Comparison of ENCODE assay signal across 17 mouse cellular contexts in the genomic region with DNA sequence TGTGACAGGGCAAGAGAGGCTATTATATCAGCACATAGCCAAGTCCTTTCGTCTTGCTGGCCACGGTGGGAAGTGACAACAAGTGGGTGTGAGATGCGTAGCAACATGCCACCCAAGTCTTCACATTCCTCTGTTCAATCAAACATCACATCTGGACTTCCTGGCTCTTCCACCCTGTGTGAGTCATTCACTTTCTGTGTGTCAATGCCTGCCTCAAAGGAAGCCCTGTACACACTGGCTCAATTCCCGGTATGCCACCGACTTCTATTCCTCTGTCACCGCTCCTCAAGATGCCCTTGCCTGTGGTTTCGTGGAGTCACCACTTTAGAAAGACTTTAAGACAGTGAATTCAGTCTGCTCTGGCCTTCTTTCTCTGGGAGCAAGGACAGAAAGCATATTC.
DNase-seq lines count a peak whose midpoint lies in the region; ATAC-seq lines count a peak whose summit lies in the region.
"Had no signal": no experiment of that assay in that cellular context is flagged by ENCODE, and none has a peak within 500 bp of the region (broad histone marks: within the 10 kb centered on the region; RNA-seq: fewer than 3 reads in every experiment).

No protein-coding gene starts in this region.

- H3K9me3 ChIP-seq in heart, embryonic 16.5 days (replicated peaks; ENCODE audit: control insufficient read depth, low read length): no peaks in the 10 kb centered on the region
- H3K9me3 ChIP-seq: embryonic facial prominence, embryonic 12.5 days; forebrain, embryonic 10.5 days; limb, embryonic 12.5 days had no signal

- 45% methylated on average over 7 of the region's 7 CpGs for WGBS in heart, embryonic 16.5 days

- no peak for ATAC-seq in heart, embryonic 16.5 days (replicated peaks; ENCODE audit: extremely low read depth, insufficient read depth, low FRiP score)
- ATAC-seq: CD4-positive, CD25-positive, alpha-beta regulatory T cell, adult 4 months; intestine, embryonic 16.5 days had no signal

- peaks cover 2% of the 10 kb centered on the region; the same call in 1 of the 2 replicates for H3K36me3 ChIP-seq in heart, embryonic 16.5 days (ENCODE audit: control insufficient read depth, insufficient read depth)
- H3K36me3 ChIP-seq: limb, embryonic 12.5 days had no signal

- H3K4me3 ChIP-seq in heart, embryonic 16.5 days (ENCODE audit: low read length): no peak overlapping the region
- H3K4me3 ChIP-seq: embryonic facial prominence, embryonic 12.5 days; forebrain, embryonic 10.5 days; heart, adult 2 months; left cerebral cortex, adult 2 months; limb, embryonic 12.5 days had no signal

- peak overlapping the region; percentile 46; the same call in 1 of the 2 replicates for H3K27ac ChIP-seq in heart, embryonic 16.5 days (ENCODE audit: low read length)
- H3K27ac ChIP-seq: embryonic facial prominence, embryonic 12.5 days; forebrain, embryonic 10.5 days; heart, adult 2 months; left cerebral cortex, adult 2 months; limb, embryonic 12.5 days had no signal

- peaks cover 12% of the 10 kb centered on the region for H3K4me1 ChIP-seq in heart, embryonic 16.5 days (ENCODE audit: control insufficient read depth, insufficient read depth, low read length)
- H3K4me1 ChIP-seq: embryonic facial prominence, embryonic 12.5 days; forebrain, embryonic 10.5 days; limb, embryonic 12.5 days had no signal

- no peaks in the 10 kb centered on the region for H3K27me3 ChIP-seq in heart, embryonic 16.5 days (ENCODE audit: control insufficient read depth, insufficient read depth, low read length)
- H3K27me3 ChIP-seq: embryonic facial prominence, embryonic 12.5 days; limb, embryonic 12.5 days had no signal

- no peak for DNase-seq in heart, adult 9 months (ENCODE audit: low spot score in 2 of 2)
- peak; percentile 14 for DNase-seq in lung, postnatal 10 days
- no peak for DNase-seq in lung, postnatal 25 days (ENCODE audit: low spot score)
- DNase-seq in Muller cell, postnatal 12 days (ENCODE audit: inconsistent ontology term): peak; percentile 78
- peak; percentile 74 for DNase-seq in brain, adult 2 months (ENCODE audit: low read depth, low spot score)
- DNase-seq in cerebellum, adult 9-10 months: no peak
- no peak for DNase-seq in MN1 (ENCODE audit: low spot score)
- DNase-seq: cerebellum, postnatal 36 days; heart, adult 2 months; thymus, postnatal 4 days had no signal

- H3K4me2 ChIP-seq in heart, embryonic 16.5 days (ENCODE audit: low read depth, low read length): no peak overlapping the region
- H3K4me2 ChIP-seq: embryonic facial prominence, embryonic 12.5 days; limb, embryonic 12.5 days had no signal

- no peak overlapping the region for H3K9ac ChIP-seq in heart, embryonic 16.5 days (ENCODE audit: low read length)
- H3K9ac ChIP-seq: embryonic facial prominence, embryonic 12.5 days; limb, embryonic 12.5 days had no signal

Comparison
In these comparisons a context has a peak if more than half of its experiments do, and no peak if none do; other contexts are left out.
1. DNase-seq: peak in lung, postnatal 10 days (single experiment), Muller cell, postnatal 12 days (single experiment) and brain, adult 2 months (single experiment); none in heart, adult 9 months (0 of 2), lung, postnatal 25 days (single experiment), cerebellum, adult 9-10 months (single experiment) and MN1 (single experiment).